ENCODE assay signal across 14 mouse cellular contexts in genomic region chr11:20280982-20281381, GRCm38 (mm10). TPM values are rescaled to one million over a fixed set of nuclear protein-coding genes. Genes with fewer than 3 reads are reported as not detected.
DNase-seq lines count a peak whose midpoint lies in the region; ATAC-seq and TF ChIP-seq lines count a peak whose summit lies in the region.
"Had no signal": no experiment of that assay in that cellular context is flagged by ENCODE, and none has a peak within 500 bp of the region (broad histone marks: within the 10 kb centered on the region; RNA-seq: fewer than 3 reads in every experiment).

No protein-coding gene starts in this region.

- WGBS in lung, embryonic 14.5 days: 50% methylated on average over 5 of the region's 5 CpGs
- 44% methylated on average over 5 of the region's 5 CpGs for WGBS in lung, adult 2 months
- WGBS in midbrain, embryonic 13.5 days: 88% methylated on average over 5 of the region's 5 CpGs

- no peak overlapping the region for H3K27ac ChIP-seq in lung, embryonic 14.5 days (ENCODE audit: low read depth)
- H3K27ac ChIP-seq in midbrain, embryonic 13.5 days: no peak overlapping the region
- H3K27ac ChIP-seq: hindbrain, embryonic 13.5 days; liver, embryonic 13.5 days; neural tube, embryonic 13.5 days had no signal

- peaks cover 3% of the 10 kb centered on the region; the same call in 1 of the 2 replicates for H3K4me1 ChIP-seq in lung, embryonic 14.5 days (ENCODE audit: insufficient read depth)
- no peaks in the 10 kb centered on the region for H3K4me1 ChIP-seq in lung, adult 2 months (ENCODE audit: control insufficient read depth, insufficient read depth, low read length)
- H3K4me1 ChIP-seq in midbrain, embryonic 13.5 days (replicated peaks): no peaks in the 10 kb centered on the region
- H3K4me1 ChIP-seq: hindbrain, embryonic 13.5 days; neural tube, embryonic 13.5 days had no signal

- ATAC-seq in lung, embryonic 14.5 days (ENCODE audit: insufficient read depth): no peak
- no peak for ATAC-seq in midbrain, embryonic 13.5 days
- ATAC-seq: intestine, embryonic 16.5 days had no signal

- H3K27me3 ChIP-seq in lung, embryonic 14.5 days (ENCODE audit: insufficient read depth, low read length): no peaks in the 10 kb centered on the region
- no peaks in the 10 kb centered on the region for H3K27me3 ChIP-seq in midbrain, embryonic 13.5 days
- H3K27me3 ChIP-seq: hindbrain, embryonic 13.5 days; liver, embryonic 13.5 days; neural tube, embryonic 13.5 days had no signal

- peak; percentile 70 for DNase-seq in lung, embryonic 14.5 days
- DNase-seq in lung, adult 2 months: no peak
- DNase-seq in adipocyte (ENCODE audit: low spot score): peak; percentile 45
- peak; percentile 56 for DNase-seq in fat pad, adult 2 months (ENCODE audit: extremely low read depth, low read depth, low spot score)
- DNase-seq in lung, postnatal 36 days: peak; percentile 36
- DNase-seq in gastrocnemius, postnatal 25 days: no peak
- DNase-seq: cerebellum, adult 11 months; layer of hippocampus, adult 9-11 months; liver, embryonic 13.5 days; retina, postnatal 1 day had no signal

- H3K36me3 ChIP-seq in lung, embryonic 14.5 days (ENCODE audit: insufficient read depth): no peaks in the 10 kb centered on the region
- no peaks in the 10 kb centered on the region for H3K36me3 ChIP-seq in midbrain, embryonic 13.5 days
- H3K36me3 ChIP-seq: hindbrain, embryonic 13.5 days; liver, embryonic 13.5 days; neural tube, embryonic 13.5 days had no signal

- TF ChIP-seq POLR2A in lung, adult 2 months (IDR thresholded peaks at IDR 0.05; ENCODE audit: borderline replicate concordance, extremely low read depth, low read depth, low read length): no peak

- H3K9me3 ChIP-seq in lung, embryonic 14.5 days (ENCODE audit: low read depth, low read length): no peaks in the 10 kb centered on the region
- H3K9me3 ChIP-seq in midbrain, embryonic 13.5 days: no peaks in the 10 kb centered on the region
- H3K9me3 ChIP-seq: hindbrain, embryonic 13.5 days; liver, embryonic 13.5 days; neural tube, embryonic 13.5 days had no signal

- no peak overlapping the region for H3K4me2 ChIP-seq in lung, embryonic 14.5 days
- H3K4me2 ChIP-seq in midbrain, embryonic 13.5 days (replicated peaks): no peak overlapping the region
- H3K4me2 ChIP-seq: hindbrain, embryonic 13.5 days; liver, embryonic 13.5 days; neural tube, embryonic 13.5 days had no signal

- TF ChIP-seq CTCF in lung, embryonic 14.5 days (IDR thresholded peaks at IDR 0.05; ENCODE audit: low read depth): no peak
- TF ChIP-seq CTCF in lung, adult 2 months (IDR thresholded peaks at IDR 0.05; ENCODE audit: insufficient read depth, low read length): no peak

- H3K4me3 ChIP-seq in lung, embryonic 14.5 days (ENCODE audit: low read depth, low read length): no peak overlapping the region
- no peak overlapping the region for H3K4me3 ChIP-seq in lung, adult 2 months (replicated peaks; ENCODE audit: extremely low read depth, low read depth, low read length)
- no peak overlapping the region for H3K4me3 ChIP-seq in midbrain, embryonic 13.5 days (replicated peaks)
- H3K4me3 ChIP-seq: hindbrain, embryonic 13.5 days; liver, embryonic 13.5 days; neural tube, embryonic 13.5 days had no signal

- no peak overlapping the region for H3K9ac ChIP-seq in lung, embryonic 14.5 days
- H3K9ac ChIP-seq in midbrain, embryonic 13.5 days (replicated peaks): no peak overlapping the region
- H3K9ac ChIP-seq: hindbrain, embryonic 13.5 days; liver, embryonic 13.5 days; neural tube, embryonic 13.5 days had no signal

RNA-seq across cellular contexts. Expression of gene Cep68, which starts 31.8 kb away (rescaled TPM):
- polyA plus RNA-seq in lung, embryonic 14.5 days (2014; fragmentation: Nextera tagmentation; extraction: Ambion mirVana): 43.4 and 46.6 TPM in 2 replicates
- 19.5 and 21.0 TPM in 2 replicates for polyA plus RNA-seq in lung, adult 2 months (2012; rRNA removed)
- polyA plus RNA-seq in midbrain, embryonic 13.5 days (2015; fragmentation: Nextera tagmentation; extraction: Ambion mirVana): 26.5 and 27.9 TPM in 2 replicates
- total RNA-seq in gastrocnemius, postnatal 25 days (2021): 10 to 100 TPM; 27.7 to 29.0 TPM

RNA-seq across cellular contexts. Expression of gene Slc1a4, which starts 51.5 kb away (rescaled TPM):
- polyA plus RNA-seq in lung, embryonic 14.5 days (2014; fragmentation: Nextera tagmentation; extraction: Ambion mirVana): 23.9 and 24.6 TPM in 2 replicates
- 7.5 and 12.5 TPM in 2 replicates for polyA plus RNA-seq in lung, adult 2 months (2012; rRNA removed)
- polyA plus RNA-seq in midbrain, embryonic 13.5 days (2015; fragmentation: Nextera tagmentation; extraction: Ambion mirVana): 32.9 and 33.1 TPM in 2 replicates
- 1 to 10 TPM; 1.2 to 1.3 TPM for total RNA-seq in gastrocnemius, postnatal 25 days (2021)

Comparison
In these comparisons a context has a peak if more than half of its experiments do, and no peak if none do; other contexts are left out.
1. DNase-seq: peak in lung, embryonic 14.5 days (single experiment), adipocyte (single experiment), fat pad, adult 2 months (single experiment) and lung, postnatal 36 days (single experiment); none in lung, adult 2 months (single experiment) and gastrocnemius, postnatal 25 days (single experiment).